Mouse (Mus musculus) spleen, adult 12 weeks (tissue): ENCODE measurements at regions not wholly inside any gene's neighbourhood (a gene's known extent, or its start where the extent isn't known, plus 50 kb on each side); places are given as distances from the start of the nearest gene placed in this dataset.

Source experiments
- DNase-seq: peaks from one replicate; pipeline ENCODE4 v3.0.0; 2022; ENCODE audit warnings: low spot score

- DNase-seq: no peak
These were observed 302.5 kb upstream of the 4931429L15Rik start for GRCm38 (mm10) chr9:46622255-46622654.

DNA sequence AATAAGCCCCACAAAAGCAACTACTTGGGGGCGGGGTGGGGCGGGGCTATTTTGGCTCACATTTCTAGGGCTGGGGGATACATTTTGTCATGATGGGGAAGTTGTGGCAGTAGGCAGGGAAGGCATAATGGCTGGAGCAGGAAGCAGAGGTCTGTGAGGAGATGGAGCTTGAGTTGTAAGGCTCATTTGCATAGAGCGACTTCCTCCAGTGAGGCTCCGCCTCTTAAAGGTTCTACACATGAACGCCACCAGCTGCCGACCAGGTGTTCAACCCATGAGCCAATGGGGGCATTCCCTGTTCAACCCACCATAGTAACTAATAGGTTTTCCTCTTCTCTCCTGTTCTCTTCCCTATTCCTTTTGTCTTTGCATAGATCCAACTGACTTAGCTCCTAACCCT, 302.1 kb upstream of the 4931429L15Rik start:
- no peak for DNase-seq

GRCm38 (mm10) chr9:46610101-46611005, 290.6 kb upstream of the 4931429L15Rik start:
- DNase-seq: no peak

GRCm38 (mm10) chr9:46608695-46609094, 288.9 kb upstream of the 4931429L15Rik start:
- DNase-seq: no peak

DNA sequence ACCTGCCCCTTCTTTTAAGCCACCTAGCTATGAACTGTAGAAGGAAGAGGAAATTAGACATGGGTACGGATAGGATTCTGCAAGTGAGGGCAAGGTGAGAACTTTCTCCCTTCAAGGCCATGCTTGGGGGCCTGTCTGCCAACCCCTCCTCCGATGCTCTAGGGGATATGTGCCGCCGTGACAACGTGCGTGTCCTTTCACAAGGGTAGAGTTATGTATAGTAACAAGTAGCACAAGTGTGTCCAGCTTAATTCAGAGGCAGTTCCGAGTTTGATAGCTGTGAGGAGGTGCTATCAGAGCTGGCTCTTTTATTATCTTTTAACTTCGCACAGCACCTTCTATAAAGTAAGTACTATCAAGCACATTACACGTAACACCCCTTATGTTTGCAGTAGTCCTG, 281.0 kb upstream of the 4931429L15Rik start:
- DNase-seq: no peak

DNA sequence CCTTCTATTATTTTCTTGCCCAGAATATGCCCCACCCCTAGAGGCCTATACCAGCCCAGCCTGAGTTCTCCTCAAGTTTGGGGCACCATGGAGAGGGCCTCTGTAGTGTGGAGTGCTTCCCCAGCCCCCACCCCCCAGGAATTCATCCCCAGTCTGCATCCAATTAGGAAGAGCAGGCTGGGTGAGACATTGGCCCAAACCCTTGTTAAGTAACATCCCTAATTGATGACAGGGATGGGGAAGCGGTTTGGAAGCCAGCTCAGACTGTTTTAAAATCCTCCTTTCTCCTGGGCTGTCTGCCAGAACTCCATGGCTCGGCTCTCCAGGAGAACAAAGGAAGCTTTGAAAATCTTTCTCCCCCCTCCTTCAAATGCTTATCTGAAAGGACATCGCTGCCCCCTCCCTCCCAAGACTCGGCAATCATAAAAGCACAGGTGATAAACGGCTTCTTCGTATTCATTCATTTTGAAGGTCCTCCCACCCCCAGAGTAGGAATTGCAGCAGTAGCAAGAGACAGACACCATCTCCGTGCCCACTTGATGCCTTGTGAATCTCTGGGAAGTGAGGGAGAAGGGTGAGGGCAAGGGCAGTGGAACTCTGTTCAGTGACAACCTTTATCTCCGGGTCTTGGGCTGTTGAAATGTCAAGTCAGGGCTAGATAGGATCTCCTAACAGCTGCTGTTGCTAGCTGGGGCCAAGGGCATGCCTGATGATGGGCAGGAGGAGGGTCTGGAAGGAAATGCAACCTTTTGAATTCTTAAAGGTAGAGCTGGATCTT, 280.3 kb upstream of the 4931429L15Rik start:
- no peak for DNase-seq

DNA sequence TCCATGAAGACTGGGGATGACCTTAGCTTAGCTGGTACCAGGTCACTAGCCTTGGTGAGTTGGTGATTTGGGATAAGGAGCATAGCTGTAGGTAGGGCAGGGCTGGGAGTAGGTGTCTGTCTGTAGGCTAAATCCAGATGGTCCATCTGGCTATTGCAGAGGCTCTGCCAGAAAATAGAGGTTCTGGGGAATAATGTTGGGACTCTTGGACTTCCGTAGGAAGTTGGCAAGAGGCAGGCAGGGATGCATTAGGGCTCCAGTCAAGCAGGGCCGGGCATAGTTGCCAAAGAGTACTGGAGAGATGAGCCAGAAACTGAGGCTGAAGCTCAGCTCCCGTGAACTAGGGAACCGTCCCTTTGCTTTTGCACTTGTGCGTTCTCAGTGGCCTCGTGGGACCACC, 278.7 kb upstream of the 4931429L15Rik start:
- DNase-seq: no peak

DNA sequence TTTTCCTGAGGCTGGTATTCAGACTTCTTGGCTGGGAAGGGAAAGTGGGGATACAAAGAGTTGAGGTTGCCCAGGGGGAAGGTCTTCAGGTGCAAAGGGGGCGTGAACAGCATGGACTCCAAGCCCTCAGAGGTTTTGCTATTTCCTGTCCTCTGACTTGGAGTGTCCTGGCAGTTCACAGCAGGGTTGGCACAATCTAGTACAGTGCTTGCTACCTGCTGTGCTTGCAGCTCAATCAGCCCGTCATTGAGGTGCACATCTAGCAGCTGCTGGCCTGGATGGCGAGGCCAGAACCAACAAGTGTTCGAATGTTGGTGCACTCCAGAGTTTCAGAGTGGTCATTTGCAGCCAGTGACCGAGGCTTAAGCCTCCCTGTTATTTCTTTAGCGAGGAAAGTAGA, 273.7 kb upstream of the 4931429L15Rik start:
- DNase-seq: no peak

GRCm38 (mm10) chr9:46592908-46593307, 273.1 kb upstream of the 4931429L15Rik start:
- DNase-seq: no peak

DNA sequence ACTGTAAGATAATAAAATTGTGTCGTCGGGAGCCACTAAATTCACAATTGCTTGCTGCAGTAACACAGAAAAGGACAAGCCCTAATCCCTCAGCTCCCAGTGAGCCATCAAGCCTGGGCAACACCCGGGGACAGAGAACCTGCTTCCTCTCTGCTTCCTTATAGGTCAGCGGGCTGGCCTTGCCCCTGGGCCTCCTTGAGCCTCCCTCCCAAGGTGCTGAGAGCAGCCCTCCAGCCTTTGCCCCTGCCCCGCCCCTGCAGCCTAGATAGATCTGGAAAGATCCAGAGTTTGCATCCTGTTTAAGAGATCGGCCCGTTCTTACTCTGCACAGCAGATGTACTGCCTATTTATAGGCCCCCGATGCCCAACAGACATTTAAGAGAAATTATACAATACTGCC, 267.0 kb upstream of the 4931429L15Rik start:
- DNase-seq: no peak

- no peak for DNase-seq
These were observed 262.1 kb upstream of the 4931429L15Rik start for GRCm38 (mm10) chr9:46581844-46582243.

- DNase-seq: no peak
These were observed 242.5 kb upstream of the 4931429L15Rik start for GRCm38 (mm10) chr9:46562301-46562700.

- DNase-seq: no peak
These were observed 238.7 kb upstream of the 4931429L15Rik start for GRCm38 (mm10) chr9:46558481-46558880.

DNA sequence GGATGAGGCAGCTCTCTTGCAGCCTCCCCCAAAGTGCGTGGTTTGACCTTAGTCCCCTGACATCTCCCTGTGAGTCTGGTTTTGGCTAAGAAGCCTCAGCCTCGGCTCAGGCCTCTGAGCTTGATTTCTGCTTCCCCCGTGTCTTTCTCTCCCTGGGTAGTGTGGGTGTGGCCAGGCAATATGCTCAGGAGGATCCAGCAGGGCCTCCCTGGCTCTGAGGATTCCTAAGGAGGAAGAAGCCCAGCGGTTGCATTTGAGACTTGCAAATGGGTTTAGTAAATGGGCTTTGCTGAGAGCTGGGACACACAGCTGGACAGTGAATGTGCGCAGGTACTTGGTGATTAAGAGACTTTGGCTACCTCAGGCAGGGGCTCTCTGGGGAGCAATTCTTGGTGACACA, 238.0 kb upstream of the 4931429L15Rik start:
- DNase-seq: no peak

DNA sequence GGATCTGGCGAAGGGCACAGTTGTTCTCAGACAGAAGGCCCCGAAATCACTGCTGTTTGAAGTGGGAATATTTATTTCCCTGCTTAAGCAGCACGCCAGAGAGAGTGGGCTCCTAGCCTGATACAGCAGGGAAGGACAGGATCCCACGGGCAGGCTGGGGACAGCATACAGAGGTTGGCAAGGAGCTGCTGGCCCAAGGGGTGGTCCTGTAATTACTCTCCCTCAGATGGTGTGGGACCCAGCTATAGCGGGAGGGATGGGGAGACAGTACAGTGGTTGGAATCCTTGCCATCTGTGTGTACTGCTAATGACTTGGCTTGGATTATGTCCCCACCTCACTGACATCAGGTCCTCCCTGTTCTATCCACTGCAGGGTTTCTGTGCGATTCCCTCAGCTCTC, 235.4 kb upstream of the 4931429L15Rik start:
- DNase-seq: no peak

DNA sequence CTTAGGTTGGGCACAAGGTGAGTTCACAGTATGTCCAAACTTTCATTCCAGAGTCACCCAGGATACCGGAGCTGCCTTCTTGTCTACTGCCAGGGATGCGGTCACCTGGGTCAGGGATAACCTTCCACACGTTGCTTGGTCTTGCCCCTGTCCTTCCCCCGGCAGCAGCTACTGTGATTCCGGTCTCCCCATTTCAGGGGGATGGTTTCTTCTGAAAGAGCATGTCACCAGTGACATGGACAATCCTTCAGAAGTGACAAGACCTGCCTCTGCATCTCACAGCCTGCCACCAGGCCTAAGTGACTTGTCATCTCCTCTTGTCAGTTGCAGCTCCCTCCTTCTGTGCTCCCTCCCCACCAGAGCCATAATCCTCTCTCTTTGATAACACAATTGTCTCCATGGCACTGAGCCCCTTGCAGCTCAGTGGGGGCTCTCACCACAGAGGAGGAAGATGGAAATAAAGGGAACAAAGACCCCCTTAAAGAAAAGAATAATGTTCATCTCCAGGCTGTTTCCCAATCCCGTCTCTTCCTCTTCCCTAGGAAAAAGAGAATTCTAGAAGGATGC, 234.9 kb upstream of the 4931429L15Rik start:
- DNase-seq: no peak

DNA sequence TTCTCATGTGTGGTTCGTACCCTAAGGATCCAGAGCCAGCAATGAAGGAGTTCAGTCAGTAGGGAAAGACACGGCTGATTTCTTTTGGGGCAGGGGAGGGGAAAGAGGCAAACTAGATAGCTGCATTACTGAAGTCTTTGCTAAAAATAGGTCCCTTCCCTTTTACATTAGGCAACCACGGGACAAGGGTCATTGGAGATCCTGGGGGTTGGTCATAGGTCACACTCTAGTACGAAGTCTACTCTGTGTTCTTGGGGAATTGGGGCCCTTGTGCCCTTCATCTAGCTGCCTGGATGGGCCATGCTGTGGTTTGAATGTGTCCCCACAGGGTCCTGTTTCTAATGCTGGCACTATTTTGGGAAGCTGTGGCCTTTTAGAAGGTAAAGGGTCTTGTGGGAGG, 229.6 kb upstream of the 4931429L15Rik start:
- DNase-seq: no peak

DNA sequence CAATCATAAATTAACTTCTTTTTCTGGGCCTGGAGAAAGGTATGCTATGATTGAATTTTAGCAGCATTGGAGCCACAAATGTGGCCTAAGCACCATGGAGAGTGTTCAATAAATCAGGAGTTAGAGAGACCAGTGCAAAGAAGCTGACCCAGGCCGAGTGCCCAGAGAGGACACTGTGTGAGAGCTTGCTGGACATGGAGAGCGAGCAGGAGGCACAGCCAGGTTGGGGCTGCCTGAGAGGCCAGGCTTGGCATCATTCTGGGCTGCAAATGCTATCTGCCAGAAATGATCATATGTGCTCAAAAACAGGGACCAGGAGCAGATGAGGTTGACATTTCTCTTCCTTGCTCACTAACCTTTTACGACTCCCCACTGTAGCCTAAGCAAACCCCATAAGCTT, 224.5 kb upstream of the 4931429L15Rik start:
- DNase-seq: no peak

- no peak for DNase-seq
These were observed 221.2 kb upstream of the 4931429L15Rik start for GRCm38 (mm10) chr9:46541001-46541400.

- no peak for DNase-seq
These were observed 218.8 kb upstream of the 4931429L15Rik start for GRCm38 (mm10) chr9:46538616-46539015.

GRCm38 (mm10) chr9:46516401-46517130, 196.8 kb upstream of the 4931429L15Rik start:
- DNase-seq: no peak
